Mouse (Mus musculus) liver, embryonic 14.5 days (tissue): ENCODE measurements around the gene Zfp987. TPM values are rescaled to one million over a fixed set of nuclear protein-coding genes. Genes with fewer than 3 reads are reported as not detected.

Experiments
- polyA plus RNA-seq, 2 experiments: library from polyadenylated mRNA; depleted of rRNA in 1 of 2; stranded (reverse) in 1 of 2; unstranded in 1 of 2; fragments of >200 nt; fragmentation: Nextera tagmentation in 1 of 2; extraction: Ambion mirVana in 1 of 2; gene quantifications; 2 replicates each; pipeline versions ENCODE4 v1.2.1 to v1.2.3; 2012 to 2014

The Zfp987 gene
- polyA plus RNA-seq, 2 experiments, result 0.04 to 0.27 TPM

Other genes starting within 250 kb of the Zfp987 start
- not detected in 2 replicates for gene Zfp986, start 228.5 kb upstream of the Zfp987 start, polyA plus RNA-seq (2012; rRNA removed)
- gene Zfp986, start 228.5 kb upstream of the Zfp987 start, polyA plus RNA-seq (2014; fragmentation: Nextera tagmentation; extraction: Ambion mirVana), result not detected in 2 replicates
- gene Zfp600, start 59.5 kb downstream of the Zfp987 start, polyA plus RNA-seq (2012; rRNA removed), result not detected in 2 replicates
- not detected in 2 replicates for gene Zfp600, start 59.5 kb downstream of the Zfp987 start, polyA plus RNA-seq (2014; fragmentation: Nextera tagmentation; extraction: Ambion mirVana)